Mouse (Mus musculus) 416B (cell line): Measurements from ENCODE around the gene Mmrn1.
"Not testable (repeated sequence)": the region's sequence is repeated elsewhere in the genome, so short reads cannot be mapped to it uniquely, and the experiment has no call there.

Experiments
- DNase-seq: peaks from one replicate; pipeline ENCODE4 v3.0.0; 2011; ENCODE audit warnings: low read depth

Gene Mmrn1

DNA sequence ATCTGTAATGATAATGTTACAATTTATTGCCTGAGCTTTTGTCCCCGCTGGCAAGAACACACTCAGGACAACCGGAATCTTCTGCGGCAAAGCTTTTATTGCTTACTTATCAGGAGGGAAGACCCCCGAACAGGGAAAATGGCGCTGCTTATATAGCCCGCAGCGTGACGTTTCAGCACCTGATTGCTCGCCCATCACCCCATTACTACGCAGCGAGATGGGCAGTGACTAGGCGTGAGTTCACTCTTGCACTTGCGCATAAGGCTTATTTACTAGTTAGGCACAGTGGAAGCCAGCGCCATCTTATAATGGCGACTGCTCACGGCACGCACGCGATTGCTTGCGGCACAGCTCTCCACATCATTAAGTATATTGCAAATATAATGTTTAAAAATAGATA, at the start of gene Mmrn1:
TSS of gene Mmrn1 (plus strand) at position 301 of the 400 bp plus-strand sequence.
- not testable (repeated sequence) for DNase-seq

DNA sequence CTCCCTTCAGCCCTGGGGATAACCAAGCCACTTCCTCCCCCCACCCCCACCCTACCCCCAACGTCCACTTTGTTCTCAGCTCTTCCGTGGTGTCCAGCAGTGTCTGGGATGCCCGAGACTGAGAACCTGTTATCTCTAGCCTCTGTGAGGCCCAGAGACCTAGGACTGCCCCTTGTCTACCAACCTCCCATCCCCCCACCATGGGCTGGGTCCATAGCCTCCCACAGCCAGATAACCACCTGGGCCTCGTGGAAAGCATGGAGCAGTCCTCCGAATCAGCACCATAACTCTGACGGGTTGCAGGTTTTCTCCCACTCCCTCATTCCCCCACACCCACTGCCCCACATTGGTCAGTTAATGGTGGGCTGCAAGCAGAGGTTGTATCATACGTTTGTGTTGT, 44.4 kb upstream of the Mmrn1 start:
- no peak for DNase-seq

DNA sequence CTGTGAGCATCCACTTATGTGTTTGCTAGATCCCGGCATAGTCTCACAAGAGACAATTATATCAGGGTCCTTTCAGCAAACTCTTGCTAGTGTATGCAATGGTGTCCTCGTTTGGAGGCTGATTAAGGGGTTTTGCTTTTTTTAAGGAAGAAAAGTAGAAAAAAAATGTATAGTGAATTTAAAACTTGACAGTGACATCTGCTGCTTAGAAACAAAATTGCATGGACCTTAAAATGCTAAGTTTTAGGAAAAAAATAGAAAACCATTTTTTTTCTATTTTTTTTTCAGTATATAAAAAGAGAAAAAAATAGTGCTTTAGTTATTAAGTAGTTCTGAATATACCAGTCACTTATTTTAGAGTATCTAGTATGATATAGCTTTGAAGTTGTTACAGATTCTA, 43.2 kb upstream of the Mmrn1 start:
- no peak for DNase-seq

DNA sequence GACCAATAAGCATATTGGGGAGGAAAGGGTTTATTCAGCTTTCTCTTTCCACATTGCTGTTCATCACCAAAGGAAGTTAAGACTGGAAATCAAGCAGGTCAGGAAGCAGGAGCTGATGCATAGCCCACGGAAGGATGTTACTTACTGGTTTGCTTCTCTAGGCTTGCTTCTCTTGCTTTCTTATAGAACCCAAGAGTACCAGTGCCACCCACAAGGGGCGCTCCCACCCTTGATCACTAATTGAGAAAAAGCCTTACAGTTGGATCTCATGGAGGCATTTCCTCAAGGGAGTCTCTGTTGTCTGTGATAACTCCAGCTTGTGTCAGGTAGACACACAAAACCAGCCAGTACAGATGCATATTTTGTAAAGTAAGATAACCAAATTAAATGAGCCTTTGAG, 17.5 kb upstream of the Mmrn1 start:
- DNase-seq = no peak

DNA sequence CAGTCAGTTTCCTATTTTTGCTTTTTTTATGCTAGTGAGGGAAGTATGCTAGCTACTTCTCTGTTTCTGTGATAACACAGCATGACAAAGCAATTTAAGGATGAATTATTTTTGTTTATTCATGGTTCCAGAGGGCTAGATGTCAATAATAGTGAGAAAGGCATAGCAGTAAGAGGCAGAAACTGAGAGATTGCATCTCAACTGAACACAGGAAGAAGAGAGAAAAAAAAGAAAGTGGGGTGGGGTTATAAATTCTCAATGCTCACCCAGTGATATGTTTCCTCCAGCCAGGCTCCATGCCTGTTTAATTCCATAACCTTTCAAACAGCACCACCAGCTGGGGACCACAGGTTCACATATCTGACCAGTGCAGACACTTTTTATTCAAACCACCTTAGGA, 6.6 kb downstream of the Mmrn1 start:
- peak; percentile 5 for DNase-seq

DNA sequence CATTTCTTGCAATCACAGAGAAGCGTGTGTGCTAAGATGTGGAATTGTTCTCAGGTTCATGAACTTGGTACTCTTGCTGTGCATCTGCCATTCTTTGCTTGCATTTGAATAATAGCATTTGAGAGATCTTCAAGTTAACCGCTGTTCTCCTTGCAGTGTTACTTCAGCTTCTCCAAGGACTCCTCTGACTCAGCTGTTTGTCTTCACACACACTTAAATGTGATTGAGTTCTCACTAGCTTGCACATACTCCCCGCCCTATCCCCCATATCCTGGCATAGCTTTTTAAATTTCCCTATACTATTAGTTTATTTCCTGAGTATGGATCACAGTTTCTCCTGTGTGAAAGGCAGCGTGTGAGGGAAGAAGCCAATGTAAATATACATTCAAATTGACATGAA, 10.1 kb downstream of the Mmrn1 start:
- DNase-seq = no peak

DNA sequence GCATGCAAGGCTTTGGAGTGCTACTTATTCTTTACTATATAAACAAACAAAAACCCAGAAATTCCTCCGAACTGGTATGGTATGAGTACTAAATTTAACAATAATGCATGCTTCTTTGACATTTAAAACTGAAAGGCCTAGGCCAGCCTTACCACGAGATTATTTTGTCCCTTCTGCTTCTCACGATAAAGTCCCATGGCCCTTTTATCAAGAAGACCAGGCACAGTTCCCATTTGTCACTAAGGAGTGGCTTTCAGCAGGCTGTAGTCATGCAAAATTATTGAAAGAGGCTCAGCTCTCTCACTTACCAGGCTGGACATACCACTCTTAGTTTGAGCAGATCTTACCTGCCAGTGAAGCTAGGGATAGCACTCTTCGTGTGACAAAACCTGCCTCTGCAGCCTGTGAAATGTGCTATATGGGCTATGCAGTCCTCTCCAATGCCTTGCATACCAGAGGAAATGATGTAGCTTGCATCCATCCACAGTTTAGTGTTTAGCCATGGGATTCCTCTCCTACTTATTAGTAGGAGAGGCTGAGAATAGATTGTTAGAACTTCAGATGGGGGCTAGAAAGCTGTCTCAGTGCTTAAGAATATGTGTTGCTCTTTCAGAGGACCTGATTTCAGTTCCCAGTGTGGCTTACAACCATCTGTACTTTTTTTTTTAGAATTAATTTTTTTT, 10.8 kb downstream of the Mmrn1 start:
- no peak for DNase-seq

GRCm38 (mm10) chr6:60944178-60944577, 19.4 kb downstream of the Mmrn1 start:
- DNase-seq = no peak

GRCm38 (mm10) chr6:60944621-60945020, 19.8 kb downstream of the Mmrn1 start:
- DNase-seq = no peak

GRCm38 (mm10) chr6:60950415-60950814, 25.6 kb downstream of the Mmrn1 start:
- DNase-seq = peak; percentile 49

DNA sequence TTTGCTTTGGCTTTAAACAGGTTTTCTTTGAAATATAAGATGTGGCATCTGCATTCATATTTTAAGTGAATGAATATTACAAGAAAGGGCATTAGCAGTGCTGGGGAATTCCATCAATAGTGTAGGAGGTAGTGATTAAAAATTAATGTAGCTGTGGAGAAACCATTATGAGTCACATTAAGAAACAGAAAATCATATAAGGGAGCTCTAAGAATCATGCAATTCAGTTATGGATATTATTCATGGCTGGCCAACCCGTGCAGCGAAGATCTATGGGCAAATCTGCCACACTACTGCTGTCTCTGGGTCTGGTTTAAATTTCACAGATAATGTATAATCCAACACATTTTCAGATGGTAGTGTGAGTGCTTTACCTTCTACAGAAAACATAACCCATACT, 36.5 kb downstream of the Mmrn1 start:
- DNase-seq = no peak

- no peak for DNase-seq
Observed at GRCm38 (mm10) chr6:60961838-60962237, 37.1 kb downstream of the Mmrn1 start.

DNA sequence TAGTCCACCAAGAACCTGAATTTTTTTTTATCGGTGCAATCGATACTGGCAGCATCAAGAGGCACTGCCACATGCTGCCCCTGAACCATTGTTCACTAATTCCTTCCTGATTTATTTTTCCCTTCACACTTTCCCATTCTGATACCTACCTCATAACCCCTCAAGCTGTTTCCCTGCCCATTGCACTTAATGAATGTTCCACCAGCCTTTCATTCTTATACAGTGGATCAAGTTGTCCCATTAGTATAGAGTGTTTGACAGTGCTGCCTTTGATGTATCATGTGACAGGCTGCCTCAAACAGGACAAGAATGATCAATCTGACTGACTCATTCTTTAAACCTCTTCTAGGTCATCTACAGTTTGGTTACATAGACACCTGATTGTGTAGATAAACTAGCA, 37.9 kb downstream of the Mmrn1 start:
- no peak for DNase-seq

- no peak for DNase-seq
Observed at GRCm38 (mm10) chr6:60963726-60964125, 39.0 kb downstream of the Mmrn1 start.

DNA sequence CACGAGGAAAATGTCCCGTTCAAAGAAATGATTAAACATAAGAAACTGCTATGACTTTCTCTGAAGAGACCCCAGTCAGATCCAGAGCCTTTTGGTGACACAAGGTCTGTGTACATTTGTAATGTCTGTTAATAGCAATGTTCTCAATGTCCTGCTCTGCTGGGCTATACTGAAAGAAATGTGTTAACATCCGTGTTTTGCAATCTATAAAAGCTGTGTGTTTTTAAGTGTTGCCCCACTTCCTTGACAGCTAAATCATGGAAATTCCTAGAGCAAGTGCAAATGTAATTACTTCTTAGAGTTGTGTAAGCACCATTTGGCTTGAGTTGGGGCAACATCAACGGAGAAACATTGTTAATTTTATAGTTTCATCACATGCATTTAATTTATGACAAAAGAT, 42.2 kb downstream of the Mmrn1 start:
- DNase-seq = peak; percentile 19

- DNase-seq = no peak
Observed at GRCm38 (mm10) chr6:60969407-60969806, 44.6 kb downstream of the Mmrn1 start.

DNA sequence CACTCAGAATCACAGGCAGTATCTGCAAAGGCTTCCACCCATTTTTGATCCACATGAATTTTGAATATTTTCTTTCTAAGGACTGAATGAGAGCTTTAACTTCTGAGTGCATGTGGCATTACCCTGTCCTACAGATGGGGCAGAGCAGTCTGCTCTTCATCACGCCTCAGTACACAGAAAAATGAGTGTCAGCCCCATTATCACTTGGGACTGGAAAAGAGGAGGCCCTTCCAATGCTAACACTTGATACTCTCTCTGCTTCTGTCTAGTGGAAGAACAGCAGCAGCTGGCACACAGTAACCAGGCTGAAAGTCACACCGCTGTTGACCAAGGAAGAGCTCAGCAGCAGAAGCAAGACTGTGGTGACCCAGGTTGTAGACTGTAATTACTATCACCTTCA, 46.0 kb downstream of the Mmrn1 start:
- DNase-seq = no peak

DNA sequence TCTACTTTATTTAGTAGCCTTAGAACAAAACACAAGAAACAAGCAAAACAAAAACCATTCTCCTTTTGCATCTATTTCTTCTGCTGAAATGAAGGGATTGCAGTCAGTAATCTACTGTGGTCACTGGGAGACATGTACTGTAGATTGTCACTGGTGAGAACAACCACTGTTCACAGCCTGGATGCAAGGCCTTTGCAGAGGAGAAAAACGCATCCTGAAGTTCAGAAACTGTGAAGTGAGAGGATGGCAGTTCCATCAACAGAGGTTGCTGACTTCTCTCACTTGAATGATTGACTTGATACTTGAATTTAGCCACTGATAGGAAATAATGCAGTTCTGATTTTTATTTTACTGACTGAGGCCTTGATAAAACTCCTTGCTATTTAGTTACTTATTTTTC, 53.8 kb downstream of the Mmrn1 start:
- no peak for DNase-seq

DNA sequence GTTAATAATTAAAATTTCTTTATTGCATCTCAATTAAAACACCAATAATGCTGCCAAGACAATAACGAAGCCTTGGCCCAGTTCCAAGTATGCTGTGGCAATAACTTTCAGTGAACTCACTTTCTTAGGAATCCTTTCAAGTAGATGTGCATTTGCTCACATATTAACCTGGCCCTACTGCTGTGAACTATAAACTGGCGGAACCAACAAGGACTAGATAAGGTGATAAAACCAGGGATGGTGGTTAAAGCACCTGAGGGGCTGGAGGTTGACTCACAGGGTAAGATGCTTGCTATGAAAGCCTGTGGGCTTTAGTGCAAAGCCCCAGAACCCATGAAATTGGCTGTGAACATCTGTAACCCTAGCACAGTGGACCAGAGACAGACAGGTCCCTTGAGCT, 54.3 kb downstream of the Mmrn1 start:
- no peak for DNase-seq

- DNase-seq = no peak
Observed at GRCm38 (mm10) chr6:60984360-60984759, 59.6 kb downstream of the Mmrn1 start.

DNA sequence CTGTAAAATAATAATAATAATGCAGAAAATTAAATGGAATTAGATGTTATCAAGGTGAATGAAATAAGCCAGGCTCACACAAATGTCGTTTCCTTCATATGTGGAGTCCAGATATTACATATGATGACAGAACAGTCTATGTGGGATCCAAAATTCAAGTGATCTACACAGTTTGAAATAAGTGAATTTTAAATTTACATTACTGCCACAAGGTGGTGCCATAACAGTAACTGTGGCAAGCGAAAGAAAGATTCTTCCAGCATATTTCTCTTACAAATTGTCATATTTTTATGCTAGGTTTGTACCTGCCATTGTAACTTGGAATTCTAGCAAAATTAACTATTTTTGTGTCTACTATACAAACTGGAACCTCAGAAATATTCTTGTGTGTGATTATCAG, 61.1 kb downstream of the Mmrn1 start:
- DNase-seq = peak; percentile 31

DNA sequence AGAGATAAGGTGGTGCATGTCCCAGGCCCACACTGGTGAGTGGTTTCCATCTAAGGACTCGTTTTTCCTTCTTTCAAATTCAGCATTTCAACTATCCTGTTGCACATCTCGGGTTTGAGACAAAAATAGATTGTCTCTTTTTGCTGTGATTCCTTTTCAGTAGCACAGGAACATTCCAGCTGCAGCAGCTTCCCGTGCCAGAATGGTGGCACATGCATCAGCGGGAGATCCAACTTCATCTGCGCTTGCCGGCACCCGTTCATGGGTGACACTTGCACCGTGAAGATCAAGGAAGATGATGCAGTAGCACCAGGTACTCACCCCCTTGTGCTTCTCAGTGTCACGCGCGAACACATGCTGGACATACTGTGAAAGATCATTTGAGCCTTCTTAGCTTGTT, 62.1 kb downstream of the Mmrn1 start:
- DNase-seq = no peak

- no peak for DNase-seq
Observed at GRCm38 (mm10) chr6:60987804-60988203, 63.0 kb downstream of the Mmrn1 start.

GRCm38 (mm10) chr6:60992366-60992765, 67.6 kb downstream of the Mmrn1 start:
- no peak for DNase-seq
